Mouse (Mus musculus) neural tube, embryonic 14.5 days (tissue): ENCODE data around the gene Il1rn. TPM values are rescaled to one million over a fixed set of nuclear protein-coding genes. Genes with fewer than 3 reads are reported as not detected.

Source experiments
- ATAC-seq: fragments of 200-750 bp; cut with Nextera tagmentation; 2 replicates; pipeline ENCODE4 v1.8.0; 2017; ENCODE audit warnings: low read depth, mild to moderate bottlenecking, moderate TSS enrichment, moderate library complexity
- H3K27ac ChIP-seq: fragments of 300-500 bp; sonication (generic); 2 replicates; pipeline ENCODE4 v1.5.1; 2014; ENCODE audit warnings: low read depth, mild to moderate bottlenecking, control low read depth, low read length, moderate library complexity, mixed read lengths
- H3K27me3 ChIP-seq: fragments of 300-500 bp; sonication (generic); 2 replicates; pipeline ENCODE4 v1.6.1; 2014; ENCODE audit warnings: low read length; ENCODE audit not compliant: control insufficient read depth, insufficient read depth
- H3K36me3 ChIP-seq: fragments of 300-500 bp; sonication (generic); 2 replicates; pipeline ENCODE4 v1.6.1; 2014; ENCODE audit warnings: low read length, mixed read lengths; ENCODE audit not compliant: control insufficient read depth, insufficient read depth
- H3K4me1 ChIP-seq: fragments of 300-500 bp; sonication (generic); 2 replicates; pipeline ENCODE4 v1.6.1; 2014; ENCODE audit warnings: low read length; ENCODE audit not compliant: control insufficient read depth, insufficient read depth
- H3K4me2 ChIP-seq: fragments of 300-500 bp; sonication (generic); 2 replicates; pipeline ENCODE4 v1.6.1; 2014; ENCODE audit warnings: mild to moderate bottlenecking, low read depth, low read length, control low read depth
- H3K4me3 ChIP-seq: fragments of 300-500 bp; sonication (generic); 2 replicates; pipeline ENCODE4 v1.5.1; 2014; ENCODE audit warnings: low read depth, low read length, control low read depth, mixed read lengths
- H3K9ac ChIP-seq: fragments of 300-500 bp; sonication (generic); replicated peaks from 2 replicates; pipeline ENCODE4 v1.6.1; 2014; ENCODE audit warnings: low read depth, mild to moderate bottlenecking, control low read depth, low read length, mixed read lengths
- H3K9me3 ChIP-seq: fragments of 300-500 bp; sonication (generic); 2 replicates; pipeline ENCODE4 v1.6.1; 2016; ENCODE audit warnings: low read length; ENCODE audit not compliant: control insufficient read depth
- WGBS: fragments of 180-500 bp; shearing (Covaris S2); extraction: QIAGEN DNeasy Blood & Tissue Kit; methylation state at CpG from one replicate; pipeline ENCODE4 v1.1.7; 2014; 5-methylcytosine and 5-hydroxymethylcytosine counted together
- polyA plus RNA-seq: library from polyadenylated mRNA; unstranded; fragments of >200 nt; fragmentation: Nextera tagmentation; extraction: Ambion mirVana; gene quantifications from 2 replicates; pipeline ENCODE4 v1.2.1, GENCODE M21; 2014

Gene Il1rn
- 0.13 TPM in 1 of 2 replicates, not detected in the other for polyA plus RNA-seq

DNA sequence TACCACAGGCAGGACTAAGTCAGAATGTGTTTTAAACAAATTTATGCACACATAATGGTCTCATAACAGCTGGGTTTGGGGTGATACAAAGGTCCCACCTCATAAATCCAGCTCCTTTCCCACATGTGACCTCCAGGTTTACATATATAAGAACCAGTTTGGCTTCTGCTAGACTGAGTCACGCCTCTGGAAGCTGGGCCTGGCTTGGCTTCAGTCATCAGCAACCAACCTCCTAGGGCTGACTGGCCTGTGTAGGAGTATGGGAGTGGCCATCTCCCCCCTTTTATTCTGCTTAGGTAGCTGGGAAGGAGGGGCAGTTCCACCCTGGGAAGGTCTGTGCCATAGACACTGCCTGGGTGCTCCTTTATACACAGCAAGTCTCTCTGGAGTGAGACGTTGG lies at the start of gene Il1rn:
TSS of gene Il1rn (plus strand) at position 309 of the 400 bp plus-strand sequence.
- no peak for ATAC-seq
- no peaks in the 10 kb centered on the region for H3K27me3 ChIP-seq
- H3K9ac ChIP-seq, result no peak within 1 kb of the TSS
- no peak within 1 kb of the TSS for H3K4me2 ChIP-seq
- no peak within 1 kb of the TSS for H3K27ac ChIP-seq
- no peaks in the 10 kb centered on the region for H3K9me3 ChIP-seq
- no peaks in the 10 kb centered on the region for H3K36me3 ChIP-seq
- 84% methylated on average over 2 of the region's 2 CpGs for WGBS
- no peaks in the 10 kb centered on the region for H3K4me1 ChIP-seq
- no peak within 1 kb of the TSS for H3K4me3 ChIP-seq

DNA sequence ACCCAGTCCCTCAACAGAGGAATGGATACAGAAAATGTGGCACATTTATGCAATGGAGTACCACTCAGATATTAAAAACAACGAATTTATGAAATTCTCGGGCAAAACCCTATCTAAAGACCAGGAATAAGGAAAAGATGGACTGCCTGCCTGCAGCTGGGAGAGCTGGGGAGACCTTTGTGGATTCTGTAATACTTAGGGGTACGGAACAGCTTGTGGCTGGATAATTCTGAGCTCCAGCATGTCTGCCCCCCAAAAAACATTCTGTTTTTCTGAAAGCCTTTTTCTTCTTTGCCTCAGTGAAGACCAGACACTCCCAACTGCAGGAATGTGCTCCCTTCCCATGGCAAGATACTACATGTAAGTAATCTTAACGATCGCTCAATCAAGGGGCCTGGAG lies 45.8 kb upstream of the Il1rn start, which contains the start of gene Il1f10:
TSS of gene Il1f10 (plus strand) at position 301 of the 400 bp plus-strand sequence.
- Histone ChIP-seq H3K4me2 (no peak within 1 kb of the TSS), H3K4me3 (no peak within 1 kb of the TSS), H3K27me3 (no peaks in the 10 kb centered on the region), H3K4me1 (no peaks in the 10 kb centered on the region), H3K36me3 (no peaks in the 10 kb centered on the region), H3K27ac (no peak within 1 kb of the TSS), H3K9ac (no peak within 1 kb of the TSS), H3K9me3 (no peaks in the 10 kb centered on the region)
- no peak for ATAC-seq
- WGBS, result 90% methylated on average over 5 of the region's 5 CpGs

DNA sequence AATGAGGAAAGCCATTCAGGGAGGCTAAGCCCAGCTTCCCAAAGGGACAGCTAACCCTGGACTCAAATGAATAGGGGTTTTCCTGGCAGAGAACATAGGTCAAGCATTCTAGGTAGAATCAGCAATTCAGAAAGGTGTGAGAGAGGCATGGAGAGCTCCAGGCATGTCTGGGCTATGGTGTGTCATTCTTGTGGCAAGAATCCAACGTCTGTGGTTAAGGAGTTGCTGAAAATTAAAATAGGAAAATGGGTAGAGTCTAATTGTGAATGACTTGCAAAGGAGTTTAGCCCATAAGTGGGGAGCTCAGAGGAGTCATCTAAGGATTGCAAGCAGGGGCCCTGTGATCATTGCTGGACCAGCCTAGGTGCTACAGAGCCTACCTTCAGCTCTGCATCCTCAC lies 42.0 kb upstream of the Il1rn start:
- H3K4me1 ChIP-seq, result no peaks in the 10 kb centered on the region
- H3K9me3 ChIP-seq, result no peaks in the 10 kb centered on the region
- no peak overlapping the region for H3K27ac ChIP-seq
- H3K27me3 ChIP-seq, result no peaks in the 10 kb centered on the region
- no peak for ATAC-seq
- no peak overlapping the region for H3K4me2 ChIP-seq
- 59% methylated on average over 1 of the region's 1 CpGs for WGBS
- no peak overlapping the region for H3K9ac ChIP-seq
- H3K36me3 ChIP-seq, result no peaks in the 10 kb centered on the region
- H3K4me3 ChIP-seq, result no peak overlapping the region

DNA sequence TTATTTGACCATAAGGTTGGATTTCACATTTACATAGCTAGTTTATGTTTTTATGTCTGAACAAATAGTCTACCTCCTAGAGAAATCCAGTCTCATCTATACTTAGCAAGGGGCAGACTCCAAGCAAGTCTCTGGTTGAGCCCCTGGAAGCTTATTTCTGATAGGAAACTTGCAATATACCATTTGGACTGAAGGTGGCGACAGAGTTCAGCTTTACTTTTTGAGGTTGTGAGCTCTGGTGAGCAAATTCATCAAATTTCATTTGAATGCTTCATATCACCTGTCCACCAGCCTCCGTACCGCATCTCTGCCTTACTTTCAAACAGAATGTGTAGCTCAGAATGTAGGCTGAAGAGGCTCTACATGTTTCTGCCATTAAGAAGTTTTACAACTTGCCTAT lies 39.8 kb upstream of the Il1rn start:
- Histone ChIP-seq H3K27ac (no peak overlapping the region), H3K27me3 (no peaks in the 10 kb centered on the region), H3K4me1 (no peaks in the 10 kb centered on the region), H3K4me2 (no peak overlapping the region), H3K4me3 (no peak overlapping the region), H3K36me3 (no peaks in the 10 kb centered on the region), H3K9ac (no peak overlapping the region), H3K9me3 (no peaks in the 10 kb centered on the region)
- 9% methylated on average over 3 of the region's 3 CpGs for WGBS
- no peak for ATAC-seq

DNA sequence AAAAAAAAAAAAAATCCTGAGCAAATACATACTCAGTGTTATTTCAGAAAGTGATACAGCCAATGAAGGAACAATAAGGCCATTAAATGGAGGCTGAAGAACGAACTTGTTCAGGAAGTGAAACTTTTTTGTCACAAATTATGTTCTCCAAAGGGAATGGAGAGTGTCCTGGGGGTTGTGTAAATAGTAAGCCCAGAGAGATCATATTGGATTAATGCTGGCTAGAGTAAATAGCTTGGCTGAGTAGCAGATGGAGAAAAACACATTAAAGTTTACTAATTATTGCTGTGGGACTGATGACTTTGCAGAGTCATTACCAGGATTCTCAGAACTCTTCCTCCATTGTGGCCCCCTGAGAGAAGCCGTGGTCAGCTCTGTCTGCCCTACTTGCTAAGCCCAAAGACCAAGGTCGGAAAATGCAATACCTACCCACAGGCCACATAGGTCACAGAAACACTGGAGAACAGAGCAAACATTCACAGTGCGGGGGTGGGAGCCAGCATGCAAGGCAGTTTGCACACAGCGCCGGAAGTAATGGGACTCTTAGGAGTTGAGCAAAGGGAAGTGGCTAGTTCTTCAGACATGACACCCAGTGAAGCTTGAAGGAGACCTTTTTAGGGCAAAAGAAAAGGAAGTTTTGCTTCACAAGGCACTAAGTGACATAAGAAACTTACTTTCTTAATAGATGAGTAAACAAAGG lies 25.2 kb upstream of the Il1rn start:
- Histone ChIP-seq H3K4me3 (no peak overlapping the region), H3K4me1 (no peaks in the 10 kb centered on the region), H3K36me3 (no peaks in the 10 kb centered on the region), H3K4me2 (no peak overlapping the region), H3K27me3 (no peaks in the 10 kb centered on the region), H3K27ac (no peak overlapping the region), H3K9ac (no peak overlapping the region), H3K9me3 (no peaks in the 10 kb centered on the region)
- WGBS, result 81% methylated on average over 6 of the region's 6 CpGs
- ATAC-seq, result no peak

DNA sequence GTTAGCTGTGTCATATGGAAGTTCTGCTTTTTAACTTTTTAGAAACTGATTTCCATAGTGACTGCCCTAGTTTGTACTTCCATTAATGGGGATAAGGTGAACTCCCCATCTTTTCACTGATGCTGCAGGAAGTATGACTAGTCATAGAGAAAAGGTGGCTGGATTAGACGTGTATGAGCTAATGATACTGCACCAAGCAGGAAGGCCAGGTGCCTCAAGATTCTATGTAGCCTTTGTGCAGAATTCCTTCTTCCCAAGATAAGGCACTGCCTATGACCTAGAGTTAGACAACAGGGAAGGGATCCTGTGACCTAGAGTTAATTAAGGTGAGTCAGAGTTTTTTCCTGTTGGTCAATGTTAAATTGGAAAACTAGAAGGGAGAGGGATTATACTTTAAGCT lies 19.7 kb upstream of the Il1rn start:
- 89% methylated on average over 1 of the region's 1 CpGs for WGBS
- H3K4me3 ChIP-seq, result no peak overlapping the region
- H3K9ac ChIP-seq, result no peak overlapping the region
- no peaks in the 10 kb centered on the region for H3K9me3 ChIP-seq
- no peak overlapping the region for H3K27ac ChIP-seq
- H3K27me3 ChIP-seq, result no peaks in the 10 kb centered on the region
- no peak overlapping the region for H3K4me2 ChIP-seq
- H3K4me1 ChIP-seq, result no peaks in the 10 kb centered on the region
- ATAC-seq, result no peak
- no peaks in the 10 kb centered on the region for H3K36me3 ChIP-seq

DNA sequence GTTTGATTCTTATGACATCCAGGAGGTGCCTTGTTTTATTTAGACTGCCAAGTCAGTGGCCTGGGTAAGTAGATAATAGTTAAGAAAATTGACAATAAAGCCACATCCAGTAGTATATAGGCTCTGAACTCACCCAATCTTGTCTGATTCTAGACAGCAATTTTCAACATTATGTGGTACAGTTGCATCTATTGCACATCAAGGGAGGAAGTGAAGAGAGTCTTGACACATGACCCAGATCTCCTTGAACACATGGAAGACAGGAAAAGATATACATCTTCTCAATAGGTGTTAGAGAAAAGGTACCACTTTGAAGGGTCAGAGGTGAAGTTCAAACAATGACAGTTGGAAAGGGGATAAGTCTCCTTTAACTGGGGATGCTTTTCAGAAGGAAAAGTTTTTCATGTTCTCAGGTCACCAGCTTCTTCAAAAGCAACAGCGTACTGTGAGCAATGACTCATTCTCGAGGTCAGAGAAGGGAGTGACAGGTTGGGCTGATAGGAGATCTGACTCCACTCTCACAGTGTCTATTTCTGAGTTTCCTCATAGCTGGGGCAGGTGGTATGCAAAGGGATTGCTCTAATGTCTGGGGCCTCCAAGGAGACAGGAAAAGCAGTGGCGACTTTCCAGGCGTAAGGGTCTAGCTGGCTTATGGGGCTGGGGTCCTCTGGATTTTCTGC lies 18.6 kb upstream of the Il1rn start:
- Histone ChIP-seq H3K9me3 (no peaks in the 10 kb centered on the region), H3K4me2 (no peak overlapping the region), H3K4me3 (no peak overlapping the region), H3K4me1 (no peaks in the 10 kb centered on the region), H3K27me3 (no peaks in the 10 kb centered on the region), H3K9ac (no peak overlapping the region), H3K27ac (no peak overlapping the region), H3K36me3 (no peaks in the 10 kb centered on the region)
- ATAC-seq, result no peak
- 85% methylated on average over 4 of the region's 4 CpGs for WGBS

DNA sequence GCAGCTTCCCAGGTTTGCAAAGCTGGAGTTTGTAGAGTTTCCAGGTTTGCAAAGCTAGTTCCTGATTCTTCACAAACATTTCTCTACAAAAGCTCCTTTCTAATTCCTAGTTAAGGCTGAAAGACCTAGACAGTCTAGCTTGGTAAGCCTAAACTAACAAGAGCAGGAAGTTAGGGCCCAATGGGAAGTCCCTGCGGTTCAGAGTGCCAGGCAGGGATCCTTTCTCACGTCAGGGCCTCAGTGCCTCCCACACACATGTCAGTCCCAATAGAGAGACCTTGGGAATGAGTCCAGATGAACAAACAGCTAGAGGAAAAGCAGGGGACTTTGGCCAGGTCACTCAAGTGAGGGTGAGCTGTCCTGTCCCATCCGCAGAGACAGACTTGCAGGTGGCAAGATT lies 1.3 kb upstream of the Il1rn start:
- no peak for ATAC-seq
- Histone ChIP-seq H3K4me3 (no peak overlapping the region), H3K4me1 (no peaks in the 10 kb centered on the region), H3K4me2 (no peak overlapping the region), H3K36me3 (no peaks in the 10 kb centered on the region), H3K9ac (no peak overlapping the region), H3K27ac (no peak overlapping the region), H3K27me3 (no peaks in the 10 kb centered on the region), H3K9me3 (no peaks in the 10 kb centered on the region)
- 73% methylated on average over 3 of the region's 3 CpGs for WGBS

DNA sequence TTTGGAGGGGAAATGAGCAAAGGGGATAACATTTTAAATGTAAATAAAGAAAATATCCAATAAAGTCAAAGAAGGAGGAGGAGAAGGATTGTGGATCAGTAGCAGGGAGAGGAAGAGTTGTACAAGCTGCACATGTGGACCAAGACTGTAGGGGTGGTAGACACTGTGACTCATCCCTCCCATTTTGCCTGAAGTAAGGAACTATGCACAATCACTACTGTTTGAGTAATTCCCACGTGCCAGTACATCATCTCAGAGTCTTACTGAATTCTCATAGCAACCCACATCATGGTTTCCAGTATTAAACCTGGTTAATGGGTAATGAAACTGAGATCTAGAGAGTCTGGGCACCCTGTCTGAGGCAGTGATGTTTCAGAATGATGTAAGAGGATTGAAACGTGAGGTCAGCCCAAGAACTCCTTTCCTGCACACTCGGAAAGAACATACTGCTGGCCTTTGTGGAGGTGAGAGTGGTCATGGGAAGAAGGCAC lies 4.8 kb downstream of the Il1rn start:
- ATAC-seq, result no peak
- Histone ChIP-seq H3K27ac (no peak overlapping the region), H3K4me3 (no peak overlapping the region), H3K9me3 (no peaks in the 10 kb centered on the region), H3K4me2 (no peak overlapping the region), H3K9ac (no peak overlapping the region), H3K36me3 (no peaks in the 10 kb centered on the region), H3K4me1 (no peaks in the 10 kb centered on the region), H3K27me3 (no peaks in the 10 kb centered on the region)
- WGBS, result 75% methylated on average over 3 of the region's 3 CpGs
